Mouse (Mus musculus) CH12.LX (cell line): ENCODE measurements around the gene Arhgap5. TPM values are rescaled to one million over a fixed set of nuclear protein-coding genes. Genes with fewer than 3 reads are reported as not detected.

ENCODE experiments used
- DNase-seq: peaks from one replicate; pipeline ENCODE4 v3.0.0-alpha.2; 2013; ENCODE audit errors: extremely low read depth
- H3K27ac ChIP-seq: 2 replicates; pipeline ENCODE4 v1.5.1; 2012; ENCODE audit warnings: low read depth, mild to moderate bottlenecking, control low read depth, moderate library complexity; ENCODE audit not compliant: insufficient read depth
- H3K27me3 ChIP-seq: replicated peaks from 2 replicates; pipeline ENCODE3; 2012; ENCODE audit warnings: inconsistent platforms
- H3K36me3 ChIP-seq, 2 experiments: replicated peaks in 1 of 2; 2 replicates each; pipeline versions ENCODE3 to v1.6.1; 2012; ENCODE audit warnings: inconsistent platforms in 1 of 2, low read length in 1 of 2, mild to moderate bottlenecking in 1 of 2, mixed read lengths in 1 of 2, moderate library complexity in 1 of 2; ENCODE audit not compliant: control insufficient read depth in 1 of 2, insufficient read depth in 1 of 2
- H3K4me1 ChIP-seq, 2 experiments: 2 replicates each; pipeline ENCODE4 v1.6.1; 2012; ENCODE audit warnings: inconsistent platforms in 1 of 2, moderate library complexity in 1 of 2; ENCODE audit not compliant: insufficient read depth in 2 of 2, control insufficient read depth in 1 of 2
- H3K4me2 ChIP-seq: 2 replicates; pipeline ENCODE4 v1.6.1; 2012; ENCODE audit warnings: low read depth, mild to moderate bottlenecking, control low read depth; ENCODE audit not compliant: poor library complexity, insufficient read depth, severe bottlenecking
- H3K4me3 ChIP-seq, 3 experiments: fragments of 150-350 bp in 1 of 3; sonication (generic) in 1 of 3; replicated peaks in 1 of 3; 2 replicates each; pipeline versions ENCODE3 to v1.5.1; 2011 to 2012; ENCODE audit warnings: low read depth in 2 of 3, low read length in 2 of 3, mild to moderate bottlenecking in 2 of 3, moderate library complexity in 2 of 3, control low read depth in 1 of 3, improper control_type of control experiment in 1 of 3, inconsistent platforms in 1 of 3, mixed read lengths in 1 of 3; ENCODE audit not compliant: poor library complexity in 1 of 3
- H3K79me2 ChIP-seq: replicated peaks from 2 replicates; pipeline ENCODE4 v1.6.1; 2012; ENCODE audit warnings: mild to moderate bottlenecking, moderate library complexity; ENCODE audit not compliant: control insufficient read depth, poor library complexity, insufficient read depth, severe bottlenecking; ENCODE audit errors: extremely low read depth
- H3K9ac ChIP-seq: 2 replicates; pipeline ENCODE4 v1.6.1; 2012; ENCODE audit warnings: low read depth, mild to moderate bottlenecking, control low read depth, moderate library complexity; ENCODE audit not compliant: insufficient read depth
- H3K9me3 ChIP-seq: replicated peaks from 2 replicates; pipeline ENCODE3; 2012; ENCODE audit warnings: low read length, inconsistent platforms, mixed read lengths
- E2F4 ChIP-seq: IDR thresholded peaks from 2 replicates; pipeline ENCODE4 v1.6.1; 2011; ENCODE audit warnings: low read depth, low read length, improper control_type of control experiment; ENCODE audit not compliant: insufficient replicate concordance
- ETS1 ChIP-seq: conservative IDR thresholded peaks from 2 replicates; pipeline ENCODE4 v1.6.1; 2012; ENCODE audit warnings: low read depth, mild to moderate bottlenecking, inconsistent platforms, low read length, improper control_type of control experiment, moderate library complexity
- HCFC1 ChIP-seq: IDR thresholded peaks from 2 replicates; pipeline ENCODE4 v1.6.1; 2012; ENCODE audit warnings: low read depth, mild to moderate bottlenecking, inconsistent platforms, low read length, improper control_type of control experiment
- IRF4 ChIP-seq: IDR thresholded peaks from 2 replicates; pipeline ENCODE4 v1.6.1; 2014; ENCODE audit warnings: low read depth, mild to moderate bottlenecking, inconsistent platforms, low read length, improper control_type of control experiment
- JUN ChIP-seq: IDR thresholded peaks from 2 replicates; pipeline ENCODE4 v1.6.1; 2011; ENCODE audit warnings: low read depth, mild to moderate bottlenecking, low read length, improper control_type of control experiment, moderate library complexity; ENCODE audit not compliant: insufficient read depth
- MAX ChIP-seq: IDR thresholded peaks from 2 replicates; pipeline ENCODE4 v1.6.1; 2011; ENCODE audit warnings: low read length, improper control_type of control experiment
- MXI1 ChIP-seq: IDR thresholded peaks from 2 replicates; pipeline ENCODE4 v1.6.1; 2011; ENCODE audit warnings: mild to moderate bottlenecking, low read depth, low read length, improper control_type of control experiment
- MYC ChIP-seq: IDR thresholded peaks from 2 replicates; pipeline ENCODE4 v1.6.1; 2011; ENCODE audit warnings: low read depth, mild to moderate bottlenecking, improper control_type of control experiment, low read length
- NRF1 ChIP-seq: IDR thresholded peaks from 2 replicates; pipeline ENCODE4 v1.6.1; 2014; ENCODE audit warnings: low read depth, mild to moderate bottlenecking, inconsistent platforms, low read length, improper control_type of control experiment, moderate library complexity
- POLR2A ChIP-seq: IDR thresholded peaks from 2 replicates; pipeline ENCODE4 v1.6.1; 2011; ENCODE audit warnings: low read depth, mild to moderate bottlenecking, improper control_type of control experiment, low read length
- RAD21 ChIP-seq: IDR thresholded peaks from 2 replicates; pipeline ENCODE4 v1.6.1; 2011; ENCODE audit warnings: low read depth, mild to moderate bottlenecking, low read length, improper control_type of control experiment, moderate library complexity
- SIN3A ChIP-seq: IDR thresholded peaks from 2 replicates; pipeline ENCODE4 v1.6.1; 2012; ENCODE audit warnings: low read length, improper control_type of control experiment, inconsistent platforms
- UBTF ChIP-seq: IDR thresholded peaks from 2 replicates; pipeline ENCODE4 v1.6.1; 2012; ENCODE audit warnings: low read depth, mild to moderate bottlenecking, inconsistent platforms, low read length, improper control_type of control experiment, moderate library complexity
- USF2 ChIP-seq: conservative IDR thresholded peaks from 2 replicates; pipeline ENCODE4 v1.6.1; 2011; ENCODE audit warnings: low read depth, low read length, improper control_type of control experiment
- ZMIZ1 ChIP-seq: IDR thresholded peaks from 2 replicates; pipeline ENCODE4 v1.6.1; 2012; ENCODE audit warnings: low read depth, mild to moderate bottlenecking, inconsistent platforms, low read length, improper control_type of control experiment
- dilution Hi-C: fragments of 300-500 bp; cut with MboI; formaldehyde crosslinking; loops from 2 replicates; pipeline ENCODE4 v1.14.3; 2020; ENCODE audit warnings: low sequenced_read_pairs; ENCODE audit not compliant: extremely low pct_unique_long_range_greater_than_20kb, extremely low pct_ligation_motif_present
- in situ Hi-C: fragments of 300-500 bp; cut with MboI; formaldehyde crosslinking; loops from 3 replicates; pipeline ENCODE4 v1.14.3; 2019; ENCODE audit warnings: low sequenced_read_pairs, low pct_ligation_motif_present, low pct_unique_long_range_greater_than_20kb, mixed read lengths
- polyA plus RNA-seq: library from polyadenylated mRNA; unstranded; fragments of >175 nt; gene quantifications from 2 replicates; pipeline ENCODE4 v1.2.1, GENCODE M21; 2012; ENCODE audit warnings: low read depth; ENCODE audit not compliant: insufficient read length
- total RNA-seq, 2 experiments: library from RNA; depleted of rRNA; stranded (reverse); fragments of 300-350 nt in 1 of 2; fragments of >200 nt in 1 of 2; gene quantifications; 2 replicates each; pipeline ENCODE4 v1.2.3; 2012 to 2014

Gene Arhgap5
- total and polyA plus RNA-seq, 3 experiments: 12.0 to 42.7 (median 13.0) TPM

- no peak for DNase-seq
- dilution Hi-C loops: no loop called here
- Histone ChIP-seq H3K36me3 (no peaks in the 10 kb centered on the region), H3K9me3 (no peaks in the 10 kb centered on the region), H3K79me2 (no peaks in the 10 kb centered on the region), H3K27me3 (no peaks in the 10 kb centered on the region), H3K27ac (no peak overlapping the region), H3K4me1 (peaks cover 0 to 10% of the 10 kb centered on the region in 2 experiments; a peak in 1 of 4 replicates), H3K4me3 (no peak overlapping the region), H3K9ac (no peak overlapping the region), H3K4me2 (no peak overlapping the region)
- TF ChIP-seq USF2 (no peak), ZMIZ1 (no peak), E2F4 (no peak), MYC (no peak), ETS1 (no peak), UBTF (no peak), HCFC1 (no peak), IRF4 (no peak)
- in situ Hi-C loops: no loop called here
Measured at GRCm38 (mm10) chr12:52464593-52464992, 39.2 kb upstream of the Arhgap5 start.

GRCm38 (mm10) chr12:52471621-52472020 lies 32.2 kb upstream of the Arhgap5 start:
- Histone ChIP-seq H3K4me2 (peak overlapping the region; percentile 40), H3K36me3 (no peaks in the 10 kb centered on the region), H3K4me1 (peaks cover 8 to 24% of the 10 kb centered on the region in 2 experiments; a peak in 3 of 4 replicates), H3K27me3 (no peaks in the 10 kb centered on the region), H3K9ac (0 out of 2 replicates have a peak overlapping the region, but pooled peaks have one; percentile 19), H3K27ac (no peak overlapping the region), H3K79me2 (no peaks in the 10 kb centered on the region)
- dilution Hi-C loops: no loop called here
- DNase-seq: no peak
- no peak for TF ChIP-seq SIN3A
- TF ChIP-seq E2F4: no peak
- TF ChIP-seq, all 38 proteins: peak for 0
- H3K4me3 ChIP-seq: no peak overlapping the region
- in situ Hi-C loops: no loop called here
- no peaks in the 10 kb centered on the region for H3K9me3 ChIP-seq

GRCm38 (mm10) chr12:52473988-52474968 lies 29.5 kb upstream of the Arhgap5 start:
- Histone ChIP-seq H3K4me3 (peak overlapping the region; percentile 24 to 34 (median 26)), H3K79me2 (no peaks in the 10 kb centered on the region), H3K36me3 (no peaks in the 10 kb centered on the region), H3K27me3 (no peaks in the 10 kb centered on the region), H3K4me2 (peak overlapping the region; percentile 92), H3K9ac (peak overlapping the region; percentile 23; the same call in 1 of the 2 replicates), H3K9me3 (no peaks in the 10 kb centered on the region)
- in situ Hi-C loops (no loop called here), dilution Hi-C loops (no loop called here)
- DNase-seq: peak; percentile 25
- TF ChIP-seq POLR2A (no peak), MXI1 (no peak), JUN (no peak), NRF1 (no peak), E2F4 (no peak), RAD21 (no peak), MAX (no peak)
- TF ChIP-seq, all 38 proteins: peak for 0
- peaks cover 8 to 27% of the 10 kb centered on the region in 2 experiments; a peak in 3 of 4 replicates for H3K4me1 ChIP-seq
- H3K27ac ChIP-seq: no peak overlapping the region
